Mouse (Mus musculus) spleen, postnatal 14 days (tissue): Measurements from ENCODE around the gene Dok1.

Experiments
- DNase-seq, 2 experiments: peaks; one replicate each; pipeline ENCODE4 v3.0.0; 2021 to 2022; ENCODE audit warnings: low spot score in 2 of 2

The Dok1 gene

GRCm38 (mm10) chr6:83049367-83049766 is 16.1 kb upstream of the Dok1 start:
- DNase-seq: no peak

GRCm38 (mm10) chr6:83044742-83045141 is 11.5 kb upstream of the Dok1 start:
- no peak for DNase-seq

- DNase-seq: no peak
These were observed 10.7 kb upstream of the Dok1 start for GRCm38 (mm10) chr6:83043993-83044392.

GRCm38 (mm10) chr6:83043561-83043960 is 10.3 kb upstream of the Dok1 start:
- no peak for DNase-seq

- no peak for DNase-seq
These were observed 7.3 kb upstream of the Dok1 start for GRCm38 (mm10) chr6:83040601-83041000.

GRCm38 (mm10) chr6:83038496-83039012 is 5.3 kb upstream of the Dok1 start:
- DNase-seq: peak; percentile 91 to 96

- no peak for DNase-seq
These were observed 3.9 kb upstream of the Dok1 start for GRCm38 (mm10) chr6:83037188-83037587.

GRCm38 (mm10) chr6:83034463-83035055 is 1.3 kb upstream of the Dok1 start:
- no peak for DNase-seq

- peak; percentile 41 to 55 for DNase-seq
These were observed 491 bp downstream of the Dok1 start for GRCm38 (mm10) chr6:83032769-83033191.

- no peak for DNase-seq
These were observed 1.2 kb downstream of the Dok1 start for GRCm38 (mm10) chr6:83031921-83032590.

GRCm38 (mm10) chr6:83031111-83031510 is 2.2 kb downstream of the Dok1 start:
- DNase-seq: no peak

- no peak for DNase-seq
These were observed 3.5 kb downstream of the Dok1 start for GRCm38 (mm10) chr6:83029777-83030176.

GRCm38 (mm10) chr6:83027706-83028105 is 5.6 kb downstream of the Dok1 start:
- DNase-seq: no peak

GRCm38 (mm10) chr6:83027293-83027692 is 6.0 kb downstream of the Dok1 start:
- DNase-seq: no peak

- DNase-seq: no peak
These were observed 8.1 kb downstream of the Dok1 start for GRCm38 (mm10) chr6:83025221-83025620.

GRCm38 (mm10) chr6:83024421-83024820 is 8.8 kb downstream of the Dok1 start:
- DNase-seq: no peak

- no peak for DNase-seq
These were observed 9.5 kb downstream of the Dok1 start for GRCm38 (mm10) chr6:83023786-83024185.

GRCm38 (mm10) chr6:83023008-83023407 is 10.3 kb downstream of the Dok1 start:
- DNase-seq: no peak

- DNase-seq: no peak
These were observed 12.3 kb downstream of the Dok1 start for GRCm38 (mm10) chr6:83020836-83021593.

- no peak for DNase-seq
These were observed 13.2 kb downstream of the Dok1 start for GRCm38 (mm10) chr6:83020121-83020520.

- DNase-seq: no peak
These were observed 14.2 kb downstream of the Dok1 start for GRCm38 (mm10) chr6:83019044-83019443.

- no peak for DNase-seq
These were observed 16.1 kb downstream of the Dok1 start for GRCm38 (mm10) chr6:83017190-83017589.

- DNase-seq: no peak
These were observed 17.5 kb downstream of the Dok1 start for GRCm38 (mm10) chr6:83015749-83016148.
